Mouse (Mus musculus): ENCODE data around the gene Svs5. TPM values are rescaled to one million over a fixed set of nuclear protein-coding genes. Genes with fewer than 3 reads are reported as not detected.
A peak's percentile ranks its signal among the peaks of the same experiment; 100 is the strongest.

Gene Svs5
- total RNA-seq, 1 experiment, result not detected

DNA sequence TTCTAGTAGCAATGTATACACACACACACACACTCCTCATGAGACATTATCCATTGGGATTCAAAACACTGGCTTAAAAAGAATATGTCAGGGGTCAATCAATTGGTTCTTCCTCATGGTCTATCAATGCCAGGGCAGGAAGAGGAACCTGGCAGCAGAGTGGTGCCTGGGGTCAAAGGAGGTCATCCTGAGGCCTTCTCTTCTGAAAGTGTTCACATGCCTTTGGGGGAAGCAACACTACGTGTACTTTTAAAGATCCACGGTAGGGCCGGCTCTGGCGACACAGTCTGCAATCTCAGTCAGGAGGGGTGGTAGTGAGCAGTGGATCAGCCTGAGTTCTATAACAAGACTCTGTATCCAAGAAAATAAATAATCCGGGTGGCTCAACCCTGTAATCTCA, 27.1 kb downstream of the Svs5 start:
- peaks cover 8% of the 10 kb centered on the region; the same call in 1 of the 2 replicates for H3K9me3 ChIP-seq (ENCODE audit: control insufficient read depth, insufficient read depth, low read depth, low read length)
- H3K4me3 ChIP-seq (ENCODE audit: insufficient read depth in 1 of 2, low read depth in 1 of 2, low read length in 2 of 2, poor library complexity in 1 of 2, severe bottlenecking in 1 of 2), result no peak overlapping the region
- H3K9ac ChIP-seq (ENCODE audit: insufficient read depth, low read depth, low read length, poor library complexity, severe bottlenecking), result no peak overlapping the region
- no peak for DNase-seq (ENCODE audit: low read depth, low spot score)
- in situ Hi-C loops (cut with MboI; ENCODE audit: low sequenced_read_pairs in 2 of 2, unreplicated experiment in 2 of 2), result no loop called here
- TF ChIP-seq ZC3H11A (IDR thresholded peaks at IDR 0.05; ENCODE audit: borderline replicate concordance, low read depth, low read length) (no peak), MAFK (IDR thresholded peaks at IDR 0.05; ENCODE audit: insufficient read depth, low read depth, low read length) (no peak), ZNF384 (IDR thresholded peaks at IDR 0.05; ENCODE audit: low read depth, low read length) (no peak), HCFC1 (IDR thresholded peaks at IDR 0.05; ENCODE audit: borderline replicate concordance, insufficient read depth, low read length) (no peak), CHD2 (IDR thresholded peaks at IDR 0.05; ENCODE audit: low read depth, low read length) (no peak)
- no peak overlapping the region for H3K27ac ChIP-seq (ENCODE audit: insufficient read depth, low read depth, low read length, poor library complexity, severe bottlenecking)
- no peaks in the 10 kb centered on the region for H3K4me1 ChIP-seq (ENCODE audit: control insufficient read depth in 2 of 2, insufficient read depth in 2 of 2, low read length in 2 of 2, poor library complexity in 1 of 2)
- no peaks in the 10 kb centered on the region for H3K36me3 ChIP-seq (ENCODE audit: control insufficient read depth, insufficient read depth, low read length, poor library complexity, severe bottlenecking)

- no peaks in the 10 kb centered on the region for H3K36me3 ChIP-seq (ENCODE audit: control insufficient read depth, insufficient read depth, low read length, poor library complexity, severe bottlenecking)
Observed at GRCm38 (mm10) chr2:164360974-164361657, 28.6 kb downstream of the Svs5 start.

DNA sequence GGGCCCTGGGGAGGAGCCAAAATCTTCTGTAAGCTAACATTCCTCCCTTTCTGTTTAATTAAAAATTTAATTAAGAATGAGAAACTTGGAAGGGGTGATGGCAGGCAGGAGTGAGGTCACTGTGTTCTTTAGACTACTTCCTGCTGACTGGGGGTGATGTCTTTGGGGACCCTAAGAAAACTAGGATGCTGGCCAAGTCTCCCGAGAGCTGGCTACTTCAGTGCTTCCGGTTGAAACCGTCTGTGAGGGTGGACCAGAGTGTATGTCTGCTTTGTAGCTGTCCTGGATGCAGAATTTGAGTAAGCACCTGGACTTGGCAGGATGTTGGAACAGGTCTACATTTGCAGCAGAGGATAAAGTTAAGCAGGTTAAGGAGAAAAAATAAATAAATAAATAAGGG, 34.4 kb downstream of the Svs5 start:
- in situ Hi-C loops (cut with MboI; ENCODE audit: low sequenced_read_pairs in 2 of 2, unreplicated experiment in 2 of 2), result no loop called here
- TF ChIP-seq MAFK (IDR thresholded peaks at IDR 0.05; ENCODE audit: insufficient read depth, low read depth, low read length), result no peak
- no peak for TF ChIP-seq ZNF384 (IDR thresholded peaks at IDR 0.05; ENCODE audit: low read depth, low read length)
- TF ChIP-seq ZC3H11A (IDR thresholded peaks at IDR 0.05; ENCODE audit: borderline replicate concordance, low read depth, low read length), result no peak
- TF ChIP-seq CHD2 (IDR thresholded peaks at IDR 0.05; ENCODE audit: low read depth, low read length), result no peak
- TF ChIP-seq HCFC1 (IDR thresholded peaks at IDR 0.05; ENCODE audit: borderline replicate concordance, insufficient read depth, low read length), result no peak
- no peaks in the 10 kb centered on the region for H3K9me3 ChIP-seq (ENCODE audit: control insufficient read depth, insufficient read depth, low read depth, low read length)
- no peak overlapping the region for H3K9ac ChIP-seq (ENCODE audit: insufficient read depth, low read depth, low read length, poor library complexity, severe bottlenecking)
- no peak overlapping the region for H3K27ac ChIP-seq (ENCODE audit: insufficient read depth, low read depth, low read length, poor library complexity, severe bottlenecking)
- H3K4me3 ChIP-seq (ENCODE audit: insufficient read depth in 1 of 2, low read depth in 1 of 2, low read length in 2 of 2, poor library complexity in 1 of 2, severe bottlenecking in 1 of 2), result no peak overlapping the region
- no peaks in the 10 kb centered on the region for H3K36me3 ChIP-seq (ENCODE audit: control insufficient read depth, insufficient read depth, low read length, poor library complexity, severe bottlenecking)
- no peaks in the 10 kb centered on the region for H3K4me1 ChIP-seq (ENCODE audit: control insufficient read depth in 2 of 2, insufficient read depth in 2 of 2, low read length in 2 of 2, poor library complexity in 1 of 2)
- DNase-seq (ENCODE audit: low read depth, low spot score), result no peak

More at GRCm38 (mm10) chr2:164360974-164361657, 28.6 kb downstream of the Svs5 start:
- TF ChIP-seq ZC3H11A (IDR thresholded peaks at IDR 0.05; ENCODE audit: borderline replicate concordance, low read depth, low read length) (no peak), MAFK (IDR thresholded peaks at IDR 0.05; ENCODE audit: insufficient read depth, low read depth, low read length) (peak; percentile 75), HCFC1 (IDR thresholded peaks at IDR 0.05; ENCODE audit: borderline replicate concordance, insufficient read depth, low read length) (no peak), CHD2 (IDR thresholded peaks at IDR 0.05; ENCODE audit: low read depth, low read length) (no peak)
- Histone ChIP-seq H3K4me1 (ENCODE audit: control insufficient read depth in 2 of 2, insufficient read depth in 2 of 2, low read length in 2 of 2, poor library complexity in 1 of 2) (no peaks in the 10 kb centered on the region), H3K27ac (ENCODE audit: insufficient read depth, low read depth, low read length, poor library complexity, severe bottlenecking) (no peak overlapping the region), H3K9me3 (ENCODE audit: control insufficient read depth, insufficient read depth, low read depth, low read length) (peaks cover 7% of the 10 kb centered on the region; the same call in 1 of the 2 replicates), H3K4me3 (ENCODE audit: insufficient read depth in 1 of 2, low read depth in 1 of 2, low read length in 2 of 2, poor library complexity in 1 of 2, severe bottlenecking in 1 of 2) (no peak overlapping the region), H3K9ac (ENCODE audit: insufficient read depth, low read depth, low read length, poor library complexity, severe bottlenecking) (no peak overlapping the region)
- DNase-seq (ENCODE audit: low read depth, low spot score), result no peak
- in situ Hi-C loops (cut with MboI; ENCODE audit: low sequenced_read_pairs in 2 of 2, unreplicated experiment in 2 of 2), result no loop called here

DNA sequence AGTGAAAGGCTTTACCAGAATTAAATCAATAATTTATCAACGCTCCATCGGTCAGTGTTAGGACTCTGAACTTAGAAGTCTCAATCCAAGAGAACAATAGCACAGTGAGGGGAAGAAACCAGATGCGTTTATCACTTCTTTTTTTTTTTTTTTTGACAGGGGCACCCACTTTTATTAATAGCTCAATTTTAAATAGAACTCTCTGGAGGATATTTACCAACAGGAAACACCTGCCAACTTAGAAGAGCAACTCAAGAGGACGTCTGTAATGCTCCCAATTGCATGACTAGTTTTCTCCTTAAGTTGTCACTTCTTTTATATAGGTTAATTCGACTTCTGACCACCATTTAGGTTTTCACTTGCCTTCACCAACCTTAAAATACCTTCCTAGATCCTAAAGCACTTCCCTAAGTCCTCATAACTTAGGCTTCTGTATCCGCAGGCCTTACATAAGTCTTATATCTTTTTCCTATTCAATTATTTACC, 36.1 kb downstream of the Svs5 start:
- H3K4me1 ChIP-seq (ENCODE audit: control insufficient read depth in 2 of 2, insufficient read depth in 2 of 2, low read length in 2 of 2, poor library complexity in 1 of 2), result no peaks in the 10 kb centered on the region
- H3K9me3 ChIP-seq (ENCODE audit: control insufficient read depth, insufficient read depth, low read depth, low read length), result no peaks in the 10 kb centered on the region
- no peak overlapping the region for H3K27ac ChIP-seq (ENCODE audit: insufficient read depth, low read depth, low read length, poor library complexity, severe bottlenecking)
- in situ Hi-C loops (cut with MboI; ENCODE audit: low sequenced_read_pairs in 2 of 2, unreplicated experiment in 2 of 2), result no loop called here
- H3K4me3 ChIP-seq (ENCODE audit: insufficient read depth in 1 of 2, low read depth in 1 of 2, low read length in 2 of 2, poor library complexity in 1 of 2, severe bottlenecking in 1 of 2), result no peak overlapping the region
- no peak for DNase-seq (ENCODE audit: low read depth, low spot score)
- TF ChIP-seq CHD2 (IDR thresholded peaks at IDR 0.05; ENCODE audit: low read depth, low read length), result no peak
- TF ChIP-seq ZC3H11A (IDR thresholded peaks at IDR 0.05; ENCODE audit: borderline replicate concordance, low read depth, low read length), result no peak
- TF ChIP-seq ZNF384 (IDR thresholded peaks at IDR 0.05; ENCODE audit: low read depth, low read length), result no peak
- no peak for TF ChIP-seq HCFC1 (IDR thresholded peaks at IDR 0.05; ENCODE audit: borderline replicate concordance, insufficient read depth, low read length)
- TF ChIP-seq MAFK (IDR thresholded peaks at IDR 0.05; ENCODE audit: insufficient read depth, low read depth, low read length), result no peak
- no peak overlapping the region for H3K9ac ChIP-seq (ENCODE audit: insufficient read depth, low read depth, low read length, poor library complexity, severe bottlenecking)
- H3K36me3 ChIP-seq (ENCODE audit: control insufficient read depth, insufficient read depth, low read length, poor library complexity, severe bottlenecking), result no peaks in the 10 kb centered on the region

Data from ES-E14 (cell line).